Mouse (Mus musculus) heart, adult 9 months (tissue): ENCODE measurements at regions not wholly inside any gene's neighbourhood (a gene's known extent, or its start where the extent isn't known, plus 50 kb on each side); places are given as distances from the start of the nearest gene placed in this dataset.

ENCODE experiments used
- DNase-seq, 2 experiments: peaks; one replicate each; pipeline ENCODE4 v3.0.0; 2022; ENCODE audit warnings: low spot score in 2 of 2

- peak; percentile 63 to 77 for DNase-seq
Observed at GRCm38 (mm10) chr17:7680658-7681057, 146.4 kb downstream of the Fndc1 start.

DNA sequence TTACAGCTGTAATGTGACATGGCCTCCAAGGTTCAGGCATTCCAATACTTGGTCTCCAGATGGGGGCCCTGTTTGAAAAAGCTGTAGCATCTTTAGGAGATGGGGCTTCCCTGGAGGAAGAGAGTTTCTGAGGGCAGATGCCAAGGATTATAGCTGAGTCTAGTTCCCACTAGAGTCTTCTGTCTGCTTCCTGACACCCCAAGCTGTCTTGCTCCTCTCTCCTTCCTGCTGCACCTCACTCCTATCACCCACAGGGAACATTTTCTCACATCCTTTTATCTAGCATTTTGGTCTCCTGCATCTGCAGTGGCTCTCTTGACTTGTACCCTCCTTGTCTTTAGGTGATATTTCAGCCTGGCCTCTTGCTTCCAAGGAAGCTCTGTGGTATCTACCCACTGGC lies 147.3 kb downstream of the Fndc1 start:
- no peak for DNase-seq

DNA sequence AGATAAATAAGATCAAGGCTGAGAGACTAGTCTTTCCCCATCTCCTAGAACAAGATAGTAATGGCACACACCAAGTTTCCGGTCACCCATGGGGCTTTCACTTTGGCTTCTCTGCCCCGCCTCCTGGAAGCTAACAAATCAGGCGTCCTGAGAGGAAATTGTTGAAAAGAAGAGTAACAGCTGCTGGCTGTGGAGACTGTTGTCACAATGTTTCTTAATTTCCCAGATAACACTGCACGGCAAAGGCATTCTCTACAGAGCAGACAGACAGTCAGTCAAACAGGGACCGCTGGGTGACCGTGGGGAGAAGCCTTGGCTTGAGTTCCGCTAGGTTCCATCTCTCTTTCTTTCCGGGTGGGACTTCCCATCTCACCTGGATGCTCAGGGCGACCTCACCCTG lies 148.2 kb downstream of the Fndc1 start:
- DNase-seq: peak; percentile 70 to 80

DNA sequence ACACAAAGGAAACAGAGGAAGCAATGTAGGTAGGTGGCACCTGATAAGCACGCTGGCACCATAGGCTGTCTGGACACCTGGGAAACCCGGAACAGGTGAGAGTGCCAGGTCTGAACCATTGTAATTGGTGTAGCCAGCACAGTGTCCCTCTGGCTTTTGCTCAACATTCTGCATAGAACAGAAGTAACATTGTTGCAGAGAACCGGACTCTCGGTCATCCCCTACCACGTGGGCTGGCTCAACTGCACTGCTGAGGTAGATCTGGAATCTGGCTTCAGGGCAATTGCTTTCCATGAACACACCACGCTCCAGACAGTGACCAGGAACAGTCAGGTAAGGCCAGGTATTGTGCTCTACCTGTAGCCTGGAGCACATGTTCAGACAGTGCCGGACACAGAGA lies 149.3 kb downstream of the Fndc1 start:
- DNase-seq: no peak

- no peak for DNase-seq
Observed at GRCm38 (mm10) chr17:7677301-7677700, 149.8 kb downstream of the Fndc1 start.

DNA sequence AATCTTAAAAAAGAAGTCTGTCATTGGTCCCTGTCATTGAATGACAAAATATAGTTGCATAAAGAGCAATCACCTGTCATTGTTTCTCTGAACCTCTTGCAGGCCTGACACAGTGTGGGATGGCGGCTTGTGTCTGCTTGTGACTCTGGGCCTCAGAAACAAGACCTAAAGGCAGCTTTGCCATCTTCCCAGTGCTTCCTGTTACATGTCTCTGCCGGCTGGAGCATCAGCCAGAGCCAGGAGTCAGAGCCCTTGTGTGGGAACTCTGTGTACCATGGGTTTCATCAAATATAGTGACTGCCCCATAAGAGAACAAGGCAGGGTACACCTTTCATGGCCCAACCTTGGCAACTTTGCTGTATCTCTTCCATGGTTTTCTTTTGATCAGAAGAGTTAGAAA lies 150.3 kb downstream of the Fndc1 start:
- no peak for DNase-seq

- no peak for DNase-seq
Observed at GRCm38 (mm10) chr17:7674511-7674910, 152.6 kb downstream of the Fndc1 start.

DNA sequence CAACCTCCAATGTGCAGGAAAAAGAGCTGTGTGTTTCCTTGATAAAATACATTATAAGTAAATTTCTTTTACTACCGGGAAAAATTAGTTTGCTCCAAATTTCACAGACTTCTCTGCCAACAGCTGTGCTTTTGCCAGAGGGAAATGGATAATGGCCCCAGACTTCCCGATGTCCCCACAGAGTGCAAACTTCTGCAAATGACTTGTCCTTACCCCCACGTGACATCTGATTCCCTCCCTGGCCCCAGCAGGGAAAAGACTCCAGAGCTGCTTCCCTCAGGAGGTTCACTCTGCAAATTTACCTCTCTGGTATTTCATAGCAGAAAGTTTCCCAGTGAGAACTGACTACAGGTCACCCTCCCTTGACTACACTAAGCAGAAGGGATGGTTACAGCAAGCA lies 159.3 kb downstream of the Fndc1 start:
- DNase-seq: peak in 1 of 2 experiments; percentile 29

DNA sequence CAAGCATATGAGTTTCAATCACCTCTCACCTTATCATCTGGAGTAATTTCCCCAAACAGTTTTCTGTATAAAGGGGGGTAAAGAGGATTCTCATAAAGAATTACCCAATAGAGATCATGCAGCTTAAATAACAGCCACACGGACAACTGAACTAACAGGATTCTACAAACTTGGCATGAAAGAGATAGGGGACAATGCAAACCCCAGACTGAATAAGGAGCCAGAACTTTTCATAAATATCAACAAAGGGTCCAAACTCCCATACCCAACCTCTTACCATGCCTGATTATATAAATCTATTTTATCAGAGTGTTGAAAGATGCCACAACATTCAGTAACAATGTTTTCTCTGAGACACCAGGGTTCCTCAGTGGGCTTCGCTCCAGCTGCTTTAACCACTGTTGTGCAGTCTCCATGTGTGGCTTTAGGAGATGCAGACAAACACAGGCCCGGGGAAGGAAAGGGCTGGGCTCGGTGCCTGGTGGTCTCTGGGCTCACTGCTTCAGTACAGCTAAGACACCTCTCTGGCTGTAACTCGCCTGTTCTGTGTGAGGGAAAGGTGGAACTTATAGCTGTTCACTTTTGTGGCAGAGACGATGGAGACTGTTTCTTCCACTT lies 160.2 kb downstream of the Fndc1 start:
- DNase-seq: no peak

GRCm38 (mm10) chr17:7666207-7666606 lies 160.9 kb downstream of the Fndc1 start:
- no peak for DNase-seq

DNA sequence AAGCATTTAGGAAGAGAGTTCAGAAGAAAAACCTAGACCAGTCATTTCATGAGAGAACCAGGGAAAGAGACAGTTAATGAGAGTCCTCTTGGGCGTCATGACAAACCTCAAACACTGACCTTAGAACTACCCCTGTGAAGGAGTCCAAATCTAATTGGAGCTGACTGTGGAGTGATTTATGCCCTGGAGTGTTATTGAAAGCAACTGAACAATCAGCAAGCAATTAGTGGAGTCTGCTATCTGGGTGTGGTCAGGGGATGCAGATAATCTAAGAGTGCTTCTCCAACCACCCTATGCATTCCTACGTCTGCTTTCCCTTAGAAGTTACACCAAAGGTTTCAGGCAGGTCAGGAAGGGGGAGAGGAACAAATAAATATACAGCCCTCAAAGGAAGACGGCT lies 161.4 kb downstream of the Fndc1 start:
- DNase-seq: no peak

- peak; percentile 57 to 61 for DNase-seq
Observed at GRCm38 (mm10) chr17:7663896-7664880, 162.9 kb downstream of the Fndc1 start.

- DNase-seq: no peak
Observed at GRCm38 (mm10) chr17:7656503-7656902, 170.6 kb downstream of the Fndc1 start.

- no peak for DNase-seq
Observed at GRCm38 (mm10) chr17:7655966-7656365, 171.1 kb downstream of the Fndc1 start.

DNA sequence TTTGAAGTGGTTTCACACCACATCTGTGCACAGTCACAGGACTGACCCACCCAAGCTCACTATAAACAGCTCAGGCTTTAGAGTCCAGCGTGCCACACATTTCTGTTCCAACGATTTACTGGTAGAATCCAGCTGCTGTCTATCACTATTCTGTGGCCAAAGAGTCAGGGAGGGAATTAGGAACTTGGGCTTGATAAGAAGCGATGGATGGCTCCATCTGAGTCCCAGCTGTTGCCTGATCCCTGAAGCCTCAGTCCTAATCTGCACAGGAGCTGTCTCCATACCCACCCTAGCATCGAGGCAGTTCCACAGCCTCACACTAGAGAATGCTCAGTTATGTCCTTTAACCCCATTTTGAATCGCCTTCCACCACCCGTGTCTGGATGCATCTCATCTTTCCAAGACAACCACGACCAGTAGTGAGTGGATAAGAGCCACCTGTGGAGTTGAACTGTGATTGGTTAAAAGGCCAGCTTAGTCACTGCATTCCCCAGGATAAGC lies 173.0 kb downstream of the Fndc1 start:
- peak; percentile 73 to 76 for DNase-seq

GRCm38 (mm10) chr17:7652037-7652436 lies 175.1 kb downstream of the Fndc1 start:
- no peak for DNase-seq

DNA sequence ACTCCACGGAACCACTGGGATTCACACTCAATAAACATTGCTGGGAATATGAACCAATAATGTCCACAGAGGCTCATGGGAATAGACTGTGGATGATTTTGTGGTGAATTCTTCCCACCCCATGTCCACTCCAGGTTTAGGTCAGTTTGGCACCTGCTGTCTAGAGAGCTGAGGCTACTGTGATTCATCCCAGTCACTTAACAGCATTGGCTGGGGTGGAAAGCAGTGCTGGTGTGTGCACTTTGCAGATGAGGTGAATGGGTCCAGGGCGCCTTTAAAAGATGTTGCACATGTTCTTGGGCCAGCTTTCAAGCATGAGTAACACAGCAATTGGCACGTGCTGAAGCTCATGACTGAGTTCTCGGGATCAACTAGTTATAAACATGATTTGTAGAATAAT lies 176.7 kb downstream of the Fndc1 start:
- DNase-seq: no peak

- DNase-seq: no peak
Observed at GRCm38 (mm10) chr17:7644857-7645481, 182.1 kb downstream of the Fndc1 start.

GRCm38 (mm10) chr17:7643640-7644039 lies 183.5 kb downstream of the Fndc1 start:
- no peak for DNase-seq

- peak; percentile 34 to 44 for DNase-seq
Observed at GRCm38 (mm10) chr17:7642442-7642887, 184.6 kb downstream of the Fndc1 start.

GRCm38 (mm10) chr17:7634291-7634664 lies 192.8 kb downstream of the Fndc1 start:
- DNase-seq: peak in 1 of 2 experiments; percentile 26
